Mouse (Mus musculus): Measurements from ENCODE around the gene Prss35.

- TF ChIP-seq ZC3H11A (IDR thresholded peaks at IDR 0.05; ENCODE audit: borderline replicate concordance, low read depth, low read length) = no peak
- TF ChIP-seq MAFK (IDR thresholded peaks at IDR 0.05; ENCODE audit: insufficient read depth, low read depth, low read length) = no peak
These were observed 29.4 kb downstream of the Prss35 start for GRCm38 (mm10) chr9:86772897-86773296.

Data from ES-E14 (cell line).